Mouse (Mus musculus) retina, postnatal 1 day (tissue): Measurements from ENCODE around the gene Stk38.
"Not testable (repeated sequence)": the region's sequence is repeated elsewhere in the genome, so short reads cannot be mapped to it uniquely, and the experiment has no call there.

Experiments
- DNase-seq: peaks from one replicate; pipeline ENCODE4 v3.0.0-alpha.2; 2012

Stk38 gene

DNA sequence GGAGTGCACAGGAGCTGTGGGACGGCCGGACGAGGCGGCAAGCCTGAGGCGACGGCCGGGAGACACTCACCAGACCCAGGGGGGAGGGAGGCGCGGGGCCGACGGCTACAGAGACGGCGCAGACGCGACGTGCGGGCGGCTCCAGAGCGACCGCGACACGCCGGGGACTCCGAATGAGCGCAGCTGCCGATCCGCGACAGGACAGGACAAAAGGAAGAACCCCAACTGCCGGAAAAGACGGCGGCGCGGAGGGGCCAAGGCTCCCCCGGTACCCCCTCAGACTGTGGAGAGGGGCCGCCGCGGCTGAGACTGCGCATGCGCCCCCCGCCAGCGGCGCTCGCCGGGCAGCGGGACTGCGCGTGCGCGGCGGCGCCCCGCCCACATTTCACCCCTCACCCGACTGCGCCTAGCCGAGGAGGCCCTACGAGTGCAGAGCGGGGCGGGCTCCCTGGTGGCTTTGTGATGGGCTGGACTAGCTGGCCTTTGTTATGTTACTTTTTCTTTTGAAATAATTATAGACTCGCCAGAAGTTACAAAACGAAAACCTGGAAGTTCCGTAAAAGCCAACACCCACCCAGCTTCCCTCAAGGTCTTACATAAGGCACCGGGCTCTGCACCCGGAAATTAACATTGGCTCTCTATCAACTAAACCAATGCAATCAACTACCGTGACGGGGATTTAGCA, at the start of gene Stk38:
Gene Stk38, minus strand, starts transcription at position 355 of the 685 bp plus-strand sequence.
- DNase-seq = peak; percentile 90

DNA sequence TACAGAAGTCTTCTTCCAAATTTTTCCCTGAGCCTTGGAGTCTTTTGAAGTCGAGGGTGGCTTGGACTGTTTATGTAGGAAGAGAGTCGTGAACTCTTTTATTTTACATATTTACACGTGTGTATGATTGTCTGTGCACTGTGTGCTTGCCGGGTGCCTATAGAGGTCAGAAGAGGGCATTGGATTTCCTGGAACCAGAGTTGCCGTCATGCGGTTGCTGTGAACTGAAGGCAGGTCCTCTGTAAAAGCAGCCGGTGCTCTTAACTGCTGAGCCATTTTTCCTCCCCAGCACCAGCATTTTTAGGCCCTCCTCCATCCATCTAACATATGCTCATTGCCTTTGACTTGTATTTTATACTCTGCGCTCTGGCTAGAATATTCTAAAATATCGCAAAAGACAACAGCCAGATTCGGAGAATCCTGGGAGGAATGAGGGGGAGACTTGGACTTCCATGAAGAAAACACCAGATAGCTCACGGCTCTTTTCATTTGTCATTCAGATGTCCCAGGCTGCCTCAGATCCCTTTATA, 49.6 kb upstream of the Stk38 start:
- no peak for DNase-seq

DNA sequence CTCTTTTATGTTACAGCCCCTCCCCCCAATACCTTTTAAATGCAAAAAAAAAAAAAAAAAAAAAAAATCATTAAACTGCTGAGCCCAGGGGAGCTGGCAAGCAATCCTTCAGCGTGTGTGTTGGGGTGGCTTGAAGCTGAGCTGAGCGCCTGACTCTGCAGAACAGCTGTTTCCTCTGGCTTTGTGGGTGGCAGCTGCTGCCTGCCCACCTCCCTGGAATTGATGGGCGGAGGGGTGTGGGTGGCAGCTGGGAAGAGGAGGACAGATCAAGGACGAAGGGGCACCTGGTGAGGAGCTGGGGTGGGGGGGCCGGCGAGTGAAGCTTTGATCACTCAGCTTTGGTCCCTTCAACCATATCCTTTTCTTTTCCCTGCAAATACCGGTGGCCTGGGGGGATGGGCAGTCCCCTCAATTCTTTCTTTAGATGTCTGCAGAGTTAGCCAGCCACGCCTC, 48.9 kb upstream of the Stk38 start:
- DNase-seq = peak; percentile 51

DNA sequence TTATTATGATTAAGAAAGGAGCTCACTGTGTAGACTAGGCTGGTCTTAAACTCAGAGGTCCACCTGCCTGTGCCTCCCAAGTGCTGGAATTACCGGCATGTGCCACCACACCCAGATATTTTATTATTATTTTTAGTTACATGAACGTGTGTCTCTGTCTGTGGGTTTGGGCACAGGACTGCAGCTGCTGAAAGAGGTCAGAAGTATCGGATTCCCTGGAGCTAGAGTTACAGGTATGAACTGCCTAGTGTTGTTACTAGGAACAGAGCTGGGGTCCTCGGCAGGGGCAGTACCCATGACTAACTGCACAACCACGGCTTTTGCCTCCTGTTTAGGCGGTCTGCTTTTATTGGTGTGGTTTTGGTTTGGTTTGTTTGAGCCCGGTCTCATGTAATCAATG, 48.4 kb upstream of the Stk38 start:
- no peak for DNase-seq

DNA sequence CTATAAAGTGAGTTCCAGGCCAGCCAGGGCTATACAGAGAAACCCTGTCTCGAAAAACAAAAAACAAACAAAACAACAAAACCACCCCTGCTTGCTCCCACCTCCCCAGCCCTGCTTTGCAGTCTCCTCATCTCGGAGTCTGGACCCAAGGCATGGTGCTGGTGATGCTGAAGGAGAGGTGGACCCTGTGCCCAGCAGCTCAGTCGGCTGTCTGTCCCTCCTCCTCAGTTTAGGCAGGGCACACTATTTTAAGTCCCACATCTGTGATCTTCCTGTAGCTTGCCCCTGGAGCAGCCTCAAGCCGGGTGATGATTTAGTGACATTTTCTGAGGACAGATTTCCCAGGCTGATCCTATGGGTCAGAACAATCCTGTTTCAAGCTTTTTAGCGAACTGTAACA, 47.8 kb upstream of the Stk38 start:
- DNase-seq = no peak

DNA sequence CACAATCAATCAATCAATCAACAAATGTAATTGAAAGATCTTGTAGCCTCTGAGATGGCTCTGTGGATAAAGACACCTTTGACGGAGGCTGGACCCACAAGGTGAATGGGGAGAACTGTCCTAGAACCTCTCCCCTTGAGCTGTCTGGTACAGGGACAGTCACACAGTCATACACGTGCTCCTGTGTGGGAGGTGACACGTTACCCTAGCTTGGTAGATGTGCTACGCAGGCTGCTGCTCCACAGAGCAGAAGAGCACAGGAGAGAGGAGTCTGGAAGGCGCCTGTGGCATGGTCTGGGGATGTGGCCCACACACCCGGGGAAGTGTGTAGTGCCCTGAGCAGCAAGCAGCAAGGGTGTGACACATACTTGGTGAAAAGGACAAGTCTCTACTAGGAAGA, 46.6 kb upstream of the Stk38 start:
- no peak for DNase-seq

DNA sequence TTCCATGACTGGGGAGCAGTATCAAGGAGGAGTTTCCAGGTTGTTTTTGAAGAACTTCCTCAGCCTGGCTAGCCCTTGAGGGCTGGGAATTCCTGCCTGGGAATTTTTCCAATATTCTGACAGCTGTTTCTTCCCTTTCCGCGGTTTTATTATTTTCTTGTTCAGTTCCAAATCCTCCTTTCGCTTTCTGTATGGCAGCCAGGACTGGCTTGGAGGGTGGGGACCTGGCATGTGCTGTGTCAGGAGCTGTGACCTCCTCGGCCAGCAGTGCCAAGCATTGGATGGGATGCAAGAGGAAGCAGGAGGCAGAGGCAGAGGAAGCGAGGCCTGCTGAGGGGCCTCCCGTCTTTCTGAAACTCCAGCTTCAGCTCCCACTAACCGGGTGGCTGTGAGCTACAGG, 46.0 kb upstream of the Stk38 start:
- DNase-seq = no peak

DNA sequence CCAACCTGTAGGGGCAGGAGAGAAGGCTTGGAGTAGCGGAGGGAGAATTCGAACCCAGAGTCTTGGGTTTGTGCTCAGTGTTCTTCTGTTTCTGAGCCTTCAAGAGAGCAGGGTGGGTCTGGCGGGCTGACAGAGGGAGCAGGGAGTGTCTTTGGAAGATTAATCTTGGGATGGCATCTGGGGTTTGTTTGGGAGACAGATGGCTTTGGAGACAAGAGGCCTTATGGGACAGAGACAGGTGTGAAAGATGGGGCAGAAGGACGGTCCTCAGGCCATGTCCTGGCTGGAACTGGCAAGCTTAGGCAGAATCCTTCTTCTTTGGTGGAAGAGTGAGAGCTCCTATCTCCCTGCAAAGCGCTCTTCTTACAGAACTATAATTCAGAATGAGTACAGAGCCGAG, 45.3 kb upstream of the Stk38 start:
- peak; percentile 40 for DNase-seq

DNA sequence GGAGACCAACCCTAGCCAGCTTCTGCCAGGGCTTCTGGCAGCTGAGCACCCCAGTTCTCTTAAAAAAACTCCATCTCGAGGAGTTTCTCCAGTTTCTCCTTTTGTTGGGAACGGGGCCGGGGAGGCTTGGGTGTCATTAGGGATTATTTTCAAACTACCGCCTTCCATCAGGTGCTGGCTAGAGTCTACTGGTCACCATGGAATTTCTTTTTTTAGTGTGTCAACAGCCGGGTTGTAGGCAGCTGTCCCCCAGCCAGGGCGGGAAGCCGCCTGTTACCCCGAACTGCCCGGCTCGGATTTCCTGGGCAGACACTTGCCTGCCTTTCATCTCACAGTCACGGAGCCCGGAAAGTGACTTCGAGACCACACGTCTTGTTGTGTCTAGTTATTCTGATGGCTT, 43.0 kb upstream of the Stk38 start:
- no peak for DNase-seq

DNA sequence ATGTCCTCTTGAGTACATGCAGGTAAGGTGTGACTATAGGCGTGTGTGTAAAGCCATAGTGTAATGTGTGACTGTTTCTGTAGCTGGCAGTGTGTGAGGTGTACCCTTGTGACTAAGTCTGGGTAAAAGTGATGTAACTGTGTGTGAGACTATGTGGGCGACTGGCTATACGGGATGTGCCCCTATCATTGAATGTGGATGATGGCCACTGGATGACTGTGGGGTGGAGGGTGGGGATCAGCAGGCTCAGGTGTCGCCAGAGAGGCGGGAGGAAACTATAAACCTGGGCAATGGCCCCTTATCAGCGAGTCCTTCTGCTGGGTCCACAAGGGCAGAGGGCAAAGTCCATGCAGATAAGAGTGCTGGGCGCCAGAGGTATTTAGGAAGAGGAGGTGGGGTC, 42.1 kb upstream of the Stk38 start:
- no peak for DNase-seq

DNA sequence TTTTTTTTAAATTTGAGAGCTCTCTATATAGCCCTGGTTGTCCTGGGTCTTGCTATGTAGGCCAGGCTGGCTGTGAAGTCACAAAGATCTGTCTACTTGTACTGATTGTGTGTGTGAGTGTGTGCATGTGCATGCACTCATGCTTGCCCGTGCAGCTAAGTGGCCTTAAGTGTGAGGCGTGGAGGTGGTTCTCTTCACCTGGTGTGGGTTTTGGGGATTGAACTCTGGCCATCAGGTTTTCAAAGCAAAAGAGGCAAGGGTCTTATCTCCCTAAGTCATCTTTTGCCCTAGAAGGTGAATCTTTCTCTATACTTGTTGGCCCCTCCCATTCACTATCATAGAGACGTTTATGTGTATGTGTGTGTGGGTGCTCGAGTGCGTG, 41.7 kb upstream of the Stk38 start:
- no peak for DNase-seq

DNA sequence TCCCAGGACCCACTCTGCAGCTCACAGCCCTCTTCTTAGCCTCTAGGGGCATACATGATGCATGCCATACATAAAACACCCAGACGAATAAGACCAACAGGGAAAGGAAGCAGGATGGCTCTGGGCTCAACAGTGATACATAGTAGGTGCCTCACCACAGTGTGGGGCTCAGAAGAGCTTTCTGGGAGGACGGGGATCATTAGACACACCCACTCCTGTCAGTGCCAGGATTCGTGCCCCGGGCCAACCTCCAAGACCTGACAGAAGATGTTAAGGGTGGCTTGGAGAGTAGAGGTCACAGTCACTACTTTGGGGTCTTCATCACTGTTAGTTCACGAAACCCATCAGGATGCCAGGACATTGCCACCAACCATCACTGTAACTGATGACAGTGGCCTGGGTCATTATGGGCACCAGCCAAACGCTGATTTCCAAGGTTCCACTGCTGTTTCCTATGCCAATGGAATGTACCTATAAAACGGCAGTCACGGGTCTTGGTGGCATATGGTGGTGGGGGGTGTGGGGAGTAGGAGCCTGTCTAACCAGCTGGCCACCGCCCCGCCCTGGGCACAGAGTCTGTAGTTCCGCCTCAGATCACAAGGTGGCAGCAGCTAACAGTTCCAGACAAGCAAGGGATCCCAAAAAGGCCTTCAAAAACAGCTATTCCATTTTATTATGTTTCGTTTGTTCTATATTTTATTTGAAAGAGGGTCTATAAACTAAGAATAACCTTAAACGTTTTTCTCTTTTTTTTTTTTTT, 41.1 kb upstream of the Stk38 start:
- DNase-seq = peak; percentile 87

DNA sequence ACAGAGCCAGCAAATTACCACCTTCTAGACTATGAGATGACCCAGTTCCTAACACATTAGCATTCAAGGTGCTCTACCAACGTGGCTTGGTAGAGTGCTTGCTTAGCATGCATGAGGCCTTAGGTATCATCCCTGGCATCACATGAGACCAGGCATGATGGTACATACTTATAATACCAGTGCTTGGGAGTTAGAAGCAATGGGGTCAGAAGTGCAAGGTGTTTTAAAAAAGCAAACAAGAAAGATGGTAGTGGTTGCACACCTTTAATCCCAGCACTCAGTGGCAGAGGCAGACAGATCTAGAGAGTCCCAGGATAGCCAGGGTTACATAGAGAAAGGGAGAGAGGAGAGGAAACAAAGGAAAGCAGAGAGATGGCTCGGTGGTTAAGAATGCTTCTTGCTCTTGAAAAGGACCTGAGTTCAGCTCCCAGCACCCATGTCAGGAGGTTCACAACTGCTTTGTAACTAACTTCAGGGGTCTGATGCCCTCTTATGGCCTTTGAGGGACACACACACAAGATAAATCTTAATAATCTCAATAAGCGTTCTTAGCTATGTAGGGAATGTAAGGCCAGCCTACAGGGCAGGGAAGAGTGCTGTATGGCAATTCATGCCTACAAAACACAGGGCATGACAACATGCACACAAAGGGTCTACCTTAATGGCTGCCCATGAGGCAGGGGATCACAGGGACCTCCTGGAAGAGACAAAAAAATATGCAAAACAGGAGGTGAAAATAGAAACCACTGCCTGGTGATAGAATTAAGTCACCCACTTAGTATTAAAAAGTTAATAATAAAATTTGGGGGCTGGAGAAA, 40.1 kb upstream of the Stk38 start:
- DNase-seq = peak; percentile 27

DNA sequence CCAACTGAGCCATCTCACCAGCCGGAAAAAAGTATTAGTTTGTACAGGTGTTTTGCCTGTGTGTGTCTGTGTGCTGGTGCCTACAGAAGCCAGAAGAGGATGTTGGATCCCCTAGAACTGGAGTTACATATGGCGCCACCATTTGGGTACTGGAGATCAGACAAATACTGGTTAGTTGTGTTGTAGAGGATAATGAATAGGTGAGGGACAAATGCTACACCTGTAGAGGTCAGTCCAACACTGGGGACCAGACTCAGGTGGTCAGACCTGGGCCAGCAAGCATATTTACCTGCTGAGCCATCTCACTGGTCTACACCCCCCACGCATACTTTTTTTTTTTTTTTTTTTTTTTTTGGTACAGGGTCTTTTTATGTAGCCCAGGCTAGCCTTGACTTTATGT, 39.1 kb upstream of the Stk38 start:
- peak; percentile 37 for DNase-seq

DNA sequence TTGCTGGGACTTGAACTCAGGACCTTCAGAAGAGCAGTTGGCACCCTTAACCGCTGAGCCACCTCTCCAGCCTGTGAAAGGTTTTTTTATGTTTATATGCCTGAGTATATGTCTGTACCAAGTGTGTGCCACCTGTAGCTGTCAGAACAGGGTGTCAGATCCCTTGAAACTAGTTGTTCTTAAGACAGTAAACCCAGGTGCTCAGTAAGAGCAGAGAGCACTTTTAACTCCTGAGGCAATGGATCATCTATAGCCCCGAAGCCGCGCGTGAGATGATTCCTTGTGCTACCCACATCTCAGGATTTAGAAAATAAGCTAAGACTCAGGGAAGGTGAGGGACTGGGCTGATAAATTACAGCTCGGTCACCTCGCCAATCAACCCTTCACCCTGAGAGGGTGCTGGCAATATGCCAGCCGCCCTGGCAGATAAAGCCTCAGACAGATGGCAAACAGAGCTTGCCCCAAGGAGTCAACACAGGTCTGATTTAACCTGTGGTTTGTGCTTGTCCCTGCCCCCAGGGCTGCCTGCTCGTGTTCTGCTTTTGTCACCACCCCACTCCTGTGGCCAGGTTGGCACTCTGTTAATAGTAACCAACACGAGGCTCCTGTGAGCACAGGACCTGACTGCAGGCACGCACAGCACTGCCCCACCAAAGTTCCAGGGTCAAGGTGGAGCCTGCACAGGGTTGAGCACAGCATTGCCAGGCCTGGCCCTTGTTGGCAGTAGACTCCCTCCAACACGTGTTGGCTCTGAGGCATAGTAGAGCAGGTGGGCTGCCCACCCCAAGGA, 38.1 kb upstream of the Stk38 start:
- peak; percentile 72 for DNase-seq

DNA sequence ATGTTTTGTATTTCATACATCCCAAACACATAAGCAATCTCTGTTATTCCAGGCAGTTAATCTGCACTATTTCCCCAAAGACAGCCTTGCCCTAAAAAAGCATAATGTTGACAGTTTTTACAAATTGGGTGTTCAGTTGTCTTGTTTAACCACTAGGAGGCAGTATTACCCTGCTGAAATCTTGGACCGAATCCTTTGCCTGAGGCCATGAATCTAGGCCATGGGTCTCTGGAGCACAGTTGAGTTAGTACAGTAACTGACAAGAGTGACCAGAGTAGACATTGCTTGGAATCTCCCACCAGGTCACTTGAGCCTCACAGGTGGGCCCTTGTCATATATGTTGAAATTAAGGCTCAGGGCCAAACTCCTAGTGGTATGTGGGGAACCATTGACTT, 37.1 kb upstream of the Stk38 start:
- peak; percentile 86 for DNase-seq

DNA sequence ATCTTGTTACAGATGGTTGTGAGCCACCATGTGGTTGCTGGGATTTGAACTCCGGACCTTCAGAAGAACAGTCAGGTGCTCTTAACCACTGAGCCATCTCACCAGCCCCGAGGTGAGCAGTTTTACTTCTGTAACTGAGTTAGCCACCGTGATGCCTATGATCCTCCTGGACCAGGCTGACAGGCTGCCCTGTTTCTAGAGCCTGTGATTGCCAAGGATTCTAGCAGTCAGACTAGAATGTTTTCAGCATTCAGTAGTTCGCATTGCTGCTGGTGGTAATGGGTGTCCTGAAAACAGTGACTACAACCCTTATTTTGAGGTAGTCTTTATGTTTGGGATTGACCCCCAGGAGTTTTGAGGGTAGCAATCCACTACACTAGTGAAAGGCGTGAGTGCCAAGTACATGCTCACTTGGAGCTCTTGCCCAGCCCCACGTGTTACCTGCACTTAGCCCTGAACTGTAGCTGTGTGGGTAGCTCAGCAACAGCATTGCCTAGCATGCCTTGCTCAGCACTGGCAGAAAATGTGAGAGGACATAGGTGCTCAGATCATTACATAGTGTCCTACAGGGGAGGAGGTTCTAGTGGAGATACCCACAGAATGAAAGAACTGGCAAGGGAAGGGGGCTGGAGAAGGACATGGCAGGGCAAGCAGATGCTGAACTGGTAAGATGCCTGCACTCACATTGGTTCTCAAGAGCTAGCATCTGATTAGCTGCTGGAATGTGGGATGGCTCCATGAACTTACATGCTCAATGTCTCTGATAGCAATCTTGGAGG, 36.5 kb upstream of the Stk38 start:
- no peak for DNase-seq

DNA sequence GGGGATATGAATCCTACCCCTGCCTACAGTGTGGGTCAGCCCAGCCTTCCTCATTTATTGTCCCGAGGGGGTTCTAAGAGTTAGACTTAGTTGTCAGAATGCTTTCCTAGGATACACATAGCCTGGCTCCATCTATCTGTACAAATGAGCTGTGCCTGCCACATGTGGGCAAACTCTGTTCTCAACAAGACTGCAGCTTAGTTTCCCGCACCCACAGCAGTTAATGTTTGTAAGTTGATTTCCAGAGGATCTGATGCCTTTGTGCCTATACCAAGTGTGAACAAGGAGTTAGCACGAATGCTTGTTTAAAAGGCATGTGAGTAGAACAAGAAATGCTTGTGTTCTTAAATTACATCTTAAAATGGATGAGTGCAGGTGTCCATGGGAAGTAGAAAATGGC, 35.8 kb upstream of the Stk38 start:
- no peak for DNase-seq

DNA sequence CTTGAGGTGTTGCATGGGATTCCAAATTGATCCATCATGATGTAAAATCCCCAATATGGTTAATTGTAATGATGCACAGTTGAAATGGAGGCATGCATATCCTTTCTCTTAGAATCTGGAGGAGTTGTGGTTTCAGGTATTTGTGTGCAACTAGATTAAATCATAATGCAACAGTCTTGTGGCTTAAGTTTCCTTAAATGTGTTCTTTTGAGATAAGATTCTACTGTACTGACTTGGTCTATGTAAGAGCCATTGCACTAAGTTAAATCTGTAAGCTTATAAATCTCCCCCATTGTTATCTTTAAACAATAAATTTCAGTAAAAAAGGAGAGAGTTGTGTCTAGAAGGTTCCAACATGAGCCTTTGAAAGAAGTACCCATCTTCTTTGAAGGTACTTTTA, 34.8 kb upstream of the Stk38 start:
- no peak for DNase-seq

DNA sequence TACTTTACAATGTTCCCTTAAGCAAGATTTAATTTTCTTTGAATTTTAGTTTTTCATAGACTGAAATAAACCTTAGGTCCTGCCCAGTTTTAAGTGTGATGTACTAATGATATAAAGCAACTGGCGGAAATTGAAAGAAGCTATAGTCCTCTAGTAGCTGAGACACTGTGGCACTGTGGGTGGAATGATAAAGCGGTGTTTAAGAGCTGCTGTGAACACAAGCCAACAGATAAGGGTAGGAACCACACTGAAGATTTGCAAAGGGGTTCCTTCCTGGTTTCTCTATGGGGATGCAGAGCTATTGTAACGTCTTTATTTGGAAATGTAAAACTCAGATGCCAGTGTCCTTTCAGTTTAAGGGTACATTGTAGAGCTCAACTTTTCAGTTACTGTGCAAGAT, 33.8 kb upstream of the Stk38 start:
- DNase-seq = not testable (repeated sequence)

DNA sequence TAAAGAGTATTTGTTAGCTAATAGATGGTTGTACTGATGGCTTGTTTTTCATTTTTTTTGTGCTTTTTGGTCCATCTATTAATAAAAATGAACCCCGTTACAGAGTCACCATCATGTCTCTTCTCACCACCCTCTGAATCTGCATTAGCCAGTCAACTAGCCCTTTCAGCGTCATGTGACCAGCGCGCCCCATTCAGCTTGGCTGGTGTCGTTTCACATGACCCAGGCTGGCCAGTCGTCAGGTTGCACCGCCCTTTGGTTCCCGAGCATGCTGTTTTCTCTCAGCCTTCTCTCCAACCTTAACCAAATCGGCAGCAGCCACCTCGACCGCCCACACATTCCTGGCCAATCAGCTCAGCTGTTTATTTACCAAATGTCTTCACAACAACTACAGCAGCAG, 31.6 kb upstream of the Stk38 start:
- no peak for DNase-seq

DNA sequence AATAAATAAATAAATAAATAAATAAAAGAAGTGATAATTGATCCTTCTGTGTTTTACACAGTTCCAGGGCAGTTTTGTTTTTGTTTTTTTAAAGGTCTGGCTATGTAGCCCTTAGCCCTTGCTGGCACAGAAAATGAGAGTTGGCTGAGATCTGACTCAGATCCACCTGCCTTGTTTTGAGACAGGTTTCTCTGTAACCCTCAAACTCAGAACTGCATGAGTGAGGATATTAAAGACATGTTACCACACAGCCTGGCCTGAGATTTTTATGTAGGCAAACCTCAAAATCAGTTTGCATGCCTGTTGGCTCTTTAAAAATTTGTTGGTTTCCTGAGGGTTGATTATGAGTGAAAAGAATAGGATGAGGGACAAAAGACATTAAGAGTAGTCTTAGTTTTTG, 27.7 kb upstream of the Stk38 start:
- no peak for DNase-seq
